Mouse (Mus musculus) stomach, adult 2 months (tissue): ENCODE measurements around the gene Srsf7. TPM values are rescaled to one million over a fixed set of nuclear protein-coding genes. Genes with fewer than 3 reads are reported as not detected.

Source experiments
- polyA plus RNA-seq: library from polyadenylated mRNA; depleted of rRNA; stranded (reverse); fragments of >200 nt; gene quantifications from 2 replicates; pipeline ENCODE4 v1.2.3, GENCODE M21; 2012; rRNA removed

Gene Srsf7
- polyA plus RNA-seq: 4.4 and 5.9 TPM in 2 replicates

DNA sequence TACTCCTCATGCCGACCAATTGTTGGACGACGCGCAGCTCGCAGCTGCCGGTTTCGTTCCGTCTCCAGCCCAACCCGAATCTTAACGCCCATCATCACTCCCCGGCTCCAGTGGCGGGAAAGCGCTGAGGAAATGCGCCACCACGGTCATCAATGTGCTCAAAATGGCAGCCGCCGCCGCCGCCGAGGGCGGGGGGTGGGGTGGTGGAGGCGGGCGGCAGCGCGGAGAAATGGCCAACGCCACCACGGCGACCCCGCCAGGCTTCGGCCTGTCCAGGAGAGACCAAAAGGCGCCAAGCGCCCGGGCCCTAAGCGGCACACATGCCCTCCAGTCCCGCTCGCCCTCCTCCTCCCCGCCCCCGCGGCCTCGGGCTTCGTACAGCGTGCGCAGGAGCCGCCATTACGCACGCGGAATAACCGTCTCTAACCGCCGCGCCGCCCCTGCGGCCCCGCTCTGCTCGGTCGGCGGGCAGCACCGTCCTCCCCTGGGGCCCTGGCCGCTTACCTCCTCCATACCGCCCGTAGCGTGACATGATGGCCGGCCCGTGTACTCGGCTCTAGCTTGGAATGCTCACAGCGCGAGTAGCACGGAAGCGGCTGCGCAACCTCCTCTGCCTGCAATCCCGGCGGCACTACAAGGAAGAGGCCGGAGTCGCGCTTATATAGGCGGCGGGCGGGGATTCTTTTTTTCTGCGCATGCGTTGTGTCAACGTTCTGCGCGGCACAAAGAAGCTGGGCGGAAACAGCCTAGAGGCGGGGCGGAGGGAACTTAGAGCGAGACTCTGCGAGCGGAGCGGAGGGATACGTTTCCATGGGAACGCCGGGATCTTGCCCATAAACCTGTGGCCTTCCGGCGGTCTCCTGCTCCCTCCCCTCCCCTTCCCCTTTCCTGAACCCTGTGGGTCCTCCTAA lies at the start of gene Srsf7, which contains the start of gene Ttc39d:
Srsf7 (minus strand) TSS at position 637 of the 911 bp plus-strand sequence.
Ttc39d (plus strand) TSS at position 790 of the 911 bp plus-strand sequence.

DNA sequence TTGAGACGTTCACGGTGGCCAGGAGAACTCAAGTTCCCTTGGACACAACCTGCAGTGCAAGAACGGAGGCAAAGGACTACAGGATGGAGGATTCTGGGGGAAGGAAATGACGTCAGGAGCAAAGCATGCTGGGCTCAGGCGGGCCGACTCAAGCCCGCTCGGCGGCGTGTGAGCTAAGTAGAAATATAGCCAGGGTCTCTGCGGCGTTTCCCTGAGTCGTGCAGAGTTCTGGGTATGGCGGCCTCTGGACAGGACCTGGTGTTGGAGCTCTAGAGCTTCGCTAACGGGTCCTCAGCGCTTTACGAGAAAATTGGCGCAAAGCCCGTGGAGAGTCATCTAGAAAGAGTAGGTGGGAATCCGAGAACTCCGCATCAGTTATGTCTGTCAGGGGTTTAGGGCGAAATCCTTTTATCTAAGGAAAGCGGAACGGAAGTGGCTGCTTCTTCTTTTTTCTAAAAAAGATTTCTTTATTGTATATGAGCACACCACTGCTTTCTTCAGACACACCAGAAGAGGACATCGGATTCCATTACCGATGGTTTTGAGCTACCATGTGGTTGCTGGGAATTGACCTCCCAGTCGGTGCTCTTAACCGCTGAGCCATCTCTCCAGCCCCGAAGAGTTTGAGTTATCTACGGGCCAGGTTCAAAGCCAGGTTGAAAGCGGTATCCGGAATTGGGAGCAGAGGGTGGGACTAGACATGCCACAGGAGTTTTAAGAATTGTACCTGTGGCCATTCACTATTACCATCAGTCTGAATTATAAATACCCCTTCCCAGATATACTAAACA lies 17.4 kb upstream of the Srsf7 start, which contains the start of gene Gemin6:
Gemin6 (plus strand) TSS at position 116 of the 791 bp plus-strand sequence.

Other genes starting within 250 kb of the Srsf7 start
- 4.1 and 6.3 TPM in 2 replicates for gene Hnrnpll, start 145.0 kb downstream of the Srsf7 start, polyA plus RNA-seq
- 9.1 and 11.3 TPM in 2 replicates for gene Galm, start 79.8 kb downstream of the Srsf7 start, polyA plus RNA-seq
- gene Ttc39d, start 153 bp upstream of the Srsf7 start, polyA plus RNA-seq: not detected in 2 replicates
- 0.37 and 0.71 TPM in 2 replicates for gene Gemin6, start 17.1 kb upstream of the Srsf7 start, polyA plus RNA-seq
- gene Morn2, start 82.9 kb upstream of the Srsf7 start, polyA plus RNA-seq: 0.65 and 0.94 TPM in 2 replicates
- gene Dhx57, start 83.2 kb upstream of the Srsf7 start, polyA plus RNA-seq: 1.6 and 2.0 TPM in 2 replicates
- 0.04 and 0.05 TPM in 2 replicates for gene Arhgef33, start 100.1 kb upstream of the Srsf7 start, polyA plus RNA-seq
- gene Gm10190, start 166.2 kb upstream of the Srsf7 start, polyA plus RNA-seq: not detected in 2 replicates